16 mouse cellular contexts compared by ENCODE assay signal in the genomic region with DNA sequence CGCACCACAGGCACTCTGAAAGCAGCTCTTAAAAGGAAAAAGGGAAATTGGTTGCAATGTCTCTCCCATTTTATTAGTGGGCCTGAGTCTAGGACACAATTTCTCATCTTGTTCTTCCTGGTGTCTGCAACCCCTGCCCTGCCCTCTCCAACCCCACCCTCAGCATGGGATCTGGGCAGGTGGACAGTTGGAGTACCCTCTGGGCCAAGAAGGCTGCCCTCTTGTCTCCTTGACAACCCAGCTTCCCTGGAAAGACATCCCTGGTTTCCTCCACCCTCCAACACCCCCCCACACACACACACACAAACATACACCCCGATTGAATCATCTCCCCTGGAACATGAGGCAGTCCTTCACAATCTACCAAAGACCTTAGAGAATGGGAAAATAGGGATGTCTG. TPM values are rescaled to one million over a fixed set of nuclear protein-coding genes. Genes with fewer than 3 reads are reported as not detected.
DNase-seq lines count a peak whose midpoint lies in the region; ATAC-seq and TF ChIP-seq lines count a peak whose summit lies in the region.
"Had no signal": no experiment of that assay in that cellular context is flagged by ENCODE, and none has a peak within 500 bp of the region (broad histone marks: within the 10 kb centered on the region; RNA-seq: fewer than 3 reads in every experiment).

No protein-coding gene starts in this region.

- TF ChIP-seq CTCF in midbrain, postnatal 0 days (IDR thresholded peaks at IDR 0.05) = no peak
- no peak for TF ChIP-seq CTCF in kidney, adult 2 months (conservative IDR thresholded peaks at IDR 0.05; ENCODE audit: insufficient read depth, insufficient read length, low read depth, low read length)

- peaks cover 55% of the 10 kb centered on the region for H3K27me3 ChIP-seq in midbrain, embryonic 10.5 days (ENCODE audit: low read depth, poor library complexity, severe bottlenecking)
- H3K27me3 ChIP-seq in midbrain, postnatal 0 days (ENCODE audit: insufficient read depth, low read length) = no peaks in the 10 kb centered on the region; the same call in 1 of the 2 replicates
- H3K27me3 ChIP-seq in forebrain, embryonic 14.5 days (replicated peaks; ENCODE audit: control insufficient read depth, insufficient read depth, low read length) = no peaks in the 10 kb centered on the region
- no peaks in the 10 kb centered on the region for H3K27me3 ChIP-seq in hindbrain, embryonic 14.5 days (ENCODE audit: control insufficient read depth, insufficient read depth, low read length)
- H3K27me3 ChIP-seq in neural tube, embryonic 11.5 days (ENCODE audit: control insufficient read depth, insufficient read depth, low read length) = 0 out of 2 replicates have a peak, but pooled peaks cover 5% of the 10 kb centered on the region
- no peaks in the 10 kb centered on the region for H3K27me3 ChIP-seq in kidney, adult 2 months (replicated peaks; ENCODE audit: control insufficient read depth, insufficient read depth, low read length)

- 69% methylated on average over 2 of the region's 2 CpGs for WGBS in midbrain, embryonic 10.5 days
- WGBS in midbrain, postnatal 0 days = 47% methylated on average over 2 of the region's 2 CpGs
- 77% methylated on average over 2 of the region's 2 CpGs for WGBS in forebrain, embryonic 14.5 days
- WGBS in hindbrain, embryonic 14.5 days = 50% methylated on average over 2 of the region's 2 CpGs
- WGBS in neural tube, embryonic 11.5 days = 64% methylated on average over 2 of the region's 2 CpGs
- 80% methylated on average over 2 of the region's 2 CpGs for WGBS in kidney, adult 2 months

- TF ChIP-seq POLR2A in kidney, adult 2 months (IDR thresholded peaks at IDR 0.05; ENCODE audit: low read depth, low read length) = no peak

- H3K4me1 ChIP-seq in midbrain, embryonic 10.5 days = peaks cover 99% of the 10 kb centered on the region
- peaks cover 19% of the 10 kb centered on the region; the same call in 1 of the 2 replicates for H3K4me1 ChIP-seq in midbrain, postnatal 0 days (ENCODE audit: insufficient read depth, low read length)
- H3K4me1 ChIP-seq in forebrain, embryonic 14.5 days (ENCODE audit: control insufficient read depth, insufficient read depth, low read length) = peaks cover 44% of the 10 kb centered on the region
- peaks cover 54% of the 10 kb centered on the region for H3K4me1 ChIP-seq in hindbrain, embryonic 14.5 days (replicated peaks; ENCODE audit: control insufficient read depth, insufficient read depth, low read length)
- H3K4me1 ChIP-seq in neural tube, embryonic 11.5 days (ENCODE audit: control insufficient read depth, insufficient read depth, low read length) = peaks cover 49% of the 10 kb centered on the region
- no peaks in the 10 kb centered on the region for H3K4me1 ChIP-seq in kidney, adult 2 months (ENCODE audit: control insufficient read depth, insufficient read depth, low read length)
- H3K4me1 ChIP-seq: liver, embryonic 15.5 days had no signal

- no peak overlapping the region for H3K4me3 ChIP-seq in midbrain, embryonic 10.5 days
- no peak overlapping the region for H3K4me3 ChIP-seq in midbrain, postnatal 0 days (ENCODE audit: low read depth, low read length)
- no peak overlapping the region for H3K4me3 ChIP-seq in forebrain, embryonic 14.5 days (ENCODE audit: low read depth, low read length)
- no peak overlapping the region for H3K4me3 ChIP-seq in hindbrain, embryonic 14.5 days (replicated peaks; ENCODE audit: low read length)
- H3K4me3 ChIP-seq in neural tube, embryonic 11.5 days (ENCODE audit: low read depth, low read length) = no peak overlapping the region
- H3K4me3 ChIP-seq in kidney, adult 2 months (ENCODE audit: insufficient read depth, low read depth, low read length) = no peak overlapping the region
- H3K4me3 ChIP-seq: limb, embryonic 13.5 days; liver, embryonic 15.5 days had no signal

- peak overlapping the region; percentile 91 for H3K27ac ChIP-seq in midbrain, embryonic 10.5 days (replicated peaks)
- no peak overlapping the region for H3K27ac ChIP-seq in midbrain, postnatal 0 days (ENCODE audit: low read depth, low read length)
- 0 out of 2 replicates have a peak overlapping the region, but pooled peaks have one; percentile 89 for H3K27ac ChIP-seq in forebrain, embryonic 14.5 days (ENCODE audit: low read depth, low read length)
- H3K27ac ChIP-seq in hindbrain, embryonic 14.5 days = peak overlapping the region; percentile 80
- H3K27ac ChIP-seq in neural tube, embryonic 11.5 days (ENCODE audit: low read depth, low read length) = peak overlapping the region; percentile 81
- H3K27ac ChIP-seq in kidney, adult 2 months (ENCODE audit: insufficient read depth, low read depth, low read length) = no peak overlapping the region
- H3K27ac ChIP-seq: limb, embryonic 13.5 days; liver, embryonic 15.5 days had no signal

- no peak for ATAC-seq in midbrain, postnatal 0 days (ENCODE audit: low FRiP score)
- ATAC-seq in forebrain, embryonic 14.5 days = no peak
- no peak for ATAC-seq in hindbrain, embryonic 14.5 days (ENCODE audit: low FRiP score)
- no peak for ATAC-seq in neural tube, embryonic 11.5 days (ENCODE audit: insufficient read depth, low FRiP score, low TSS enrichment)
- ATAC-seq: intestine, postnatal 0 days had no signal

- no peak overlapping the region for H3K9ac ChIP-seq in midbrain, postnatal 0 days (replicated peaks; ENCODE audit: low read length, poor library complexity, severe bottlenecking)
- no peak overlapping the region for H3K9ac ChIP-seq in forebrain, embryonic 14.5 days (ENCODE audit: low read length)
- H3K9ac ChIP-seq in hindbrain, embryonic 14.5 days = no peak overlapping the region
- H3K9ac ChIP-seq in neural tube, embryonic 11.5 days (ENCODE audit: low read length) = no peak overlapping the region
- H3K9ac ChIP-seq: limb, embryonic 13.5 days; liver, embryonic 15.5 days had no signal

- no peak overlapping the region for H3K4me2 ChIP-seq in midbrain, postnatal 0 days (ENCODE audit: low read depth, low read length, poor library complexity, severe bottlenecking)
- no peak overlapping the region for H3K4me2 ChIP-seq in forebrain, embryonic 14.5 days (ENCODE audit: low read length)
- no peak overlapping the region for H3K4me2 ChIP-seq in hindbrain, embryonic 14.5 days (replicated peaks)
- H3K4me2 ChIP-seq in neural tube, embryonic 11.5 days (ENCODE audit: low read depth) = no peak overlapping the region
- H3K4me2 ChIP-seq: heart, embryonic 11.5 days; liver, embryonic 15.5 days had no signal

- no peaks in the 10 kb centered on the region for H3K36me3 ChIP-seq in midbrain, embryonic 10.5 days
- H3K36me3 ChIP-seq in midbrain, postnatal 0 days (ENCODE audit: insufficient read depth, low read length) = no peaks in the 10 kb centered on the region
- H3K36me3 ChIP-seq in forebrain, embryonic 14.5 days (ENCODE audit: control insufficient read depth, insufficient read depth, low read length) = no peaks in the 10 kb centered on the region
- H3K36me3 ChIP-seq in hindbrain, embryonic 14.5 days (replicated peaks; ENCODE audit: control insufficient read depth, insufficient read depth) = no peaks in the 10 kb centered on the region
- no peaks in the 10 kb centered on the region for H3K36me3 ChIP-seq in neural tube, embryonic 11.5 days (ENCODE audit: control insufficient read depth, insufficient read depth, low read length)
- H3K36me3 ChIP-seq in kidney, adult 2 months (ENCODE audit: control insufficient read depth, insufficient read depth, low read length) = no peaks in the 10 kb centered on the region
- H3K36me3 ChIP-seq: limb, embryonic 13.5 days; liver, embryonic 15.5 days had no signal

- no peaks in the 10 kb centered on the region for H3K9me3 ChIP-seq in midbrain, embryonic 10.5 days (replicated peaks)
- no peaks in the 10 kb centered on the region for H3K9me3 ChIP-seq in midbrain, postnatal 0 days (ENCODE audit: low read length)
- H3K9me3 ChIP-seq in forebrain, embryonic 14.5 days (replicated peaks; ENCODE audit: control insufficient read depth, low read length) = no peaks in the 10 kb centered on the region
- H3K9me3 ChIP-seq in hindbrain, embryonic 14.5 days (ENCODE audit: control insufficient read depth, low read length) = no peaks in the 10 kb centered on the region
- H3K9me3 ChIP-seq in neural tube, embryonic 11.5 days (ENCODE audit: control insufficient read depth, low read length) = no peaks in the 10 kb centered on the region
- H3K9me3 ChIP-seq: limb, embryonic 13.5 days; liver, embryonic 15.5 days had no signal

- intact Hi-C loops in heart, postnatal 14 days (cut with DNase I) = no loop called here

- no peak for DNase-seq in midbrain, embryonic 10.5 days (ENCODE audit: low spot score)
- DNase-seq in midbrain, postnatal 0 days (ENCODE audit: low spot score) = no peak
- DNase-seq in forebrain, embryonic 14.5 days (ENCODE audit: low spot score) = no peak
- DNase-seq in hindbrain, embryonic 14.5 days (ENCODE audit: low spot score) = no peak
- DNase-seq in neural tube, embryonic 11.5 days (ENCODE audit: low spot score) = no peak
- no peak for DNase-seq in heart, postnatal 14 days
- DNase-seq in cerebellum, adult 11 months = no peak
- DNase-seq in kidney, adult 2 months = no peak
- DNase-seq: embryo, embryonic 11 days; gastrocnemius, postnatal 14 days; right cerebral cortex, postnatal 25 days; thymus, postnatal 4 days had no signal

RNA-seq across cellular contexts. Expression of a gene that starts 11.6 kb away (rescaled TPM):
- 171 and 214 TPM in 2 replicates for polyA plus RNA-seq in midbrain, embryonic 10.5 days (2016; fragmentation: Nextera tagmentation; extraction: Ambion mirVana)
- 111 and 124 TPM in 2 replicates for total RNA-seq in midbrain, postnatal 0 days (2014; rRNA removed)
- polyA plus RNA-seq in midbrain, postnatal 0 days (2015; fragmentation: Nextera tagmentation; extraction: Ambion mirVana) = 74.7 and 76.0 TPM in 2 replicates
- polyA plus RNA-seq in forebrain, embryonic 14.5 days (2014; fragmentation: Nextera tagmentation; extraction: Ambion mirVana) = 95.8 and 113 TPM in 2 replicates
- 99.4 and 106 TPM in 2 replicates for polyA plus RNA-seq in hindbrain, embryonic 14.5 days (2014; fragmentation: Nextera tagmentation; extraction: Ambion mirVana)
- 228 and 261 TPM in 2 replicates for polyA plus RNA-seq in neural tube, embryonic 11.5 days (2014; fragmentation: Nextera tagmentation; extraction: Ambion mirVana)
- 10 to 100 TPM; 67.8 to 68.8 TPM for total RNA-seq in heart, postnatal 14 days (2021)
- 18.1 and 18.3 TPM in 2 replicates for polyA plus RNA-seq in kidney, adult 2 months (2012; rRNA removed)

Comparison
In these comparisons a context has a peak if more than half of its experiments do, and no peak if none do; other contexts are left out.
1. H3K27ac ChIP-seq: peak in midbrain, embryonic 10.5 days (single experiment), forebrain, embryonic 14.5 days (single experiment), hindbrain, embryonic 14.5 days (single experiment) and neural tube, embryonic 11.5 days (single experiment); none in midbrain, postnatal 0 days (single experiment) and kidney, adult 2 months (single experiment).